Mouse (Mus musculus): ENCODE data around the gene Btaf1. TPM values are rescaled to one million over a fixed set of nuclear protein-coding genes. Genes with fewer than 3 reads are reported as not detected.

The Btaf1 gene
- total RNA-seq, 2 experiments from 2014 or later: 13.6 to 16.6 TPM

DNA sequence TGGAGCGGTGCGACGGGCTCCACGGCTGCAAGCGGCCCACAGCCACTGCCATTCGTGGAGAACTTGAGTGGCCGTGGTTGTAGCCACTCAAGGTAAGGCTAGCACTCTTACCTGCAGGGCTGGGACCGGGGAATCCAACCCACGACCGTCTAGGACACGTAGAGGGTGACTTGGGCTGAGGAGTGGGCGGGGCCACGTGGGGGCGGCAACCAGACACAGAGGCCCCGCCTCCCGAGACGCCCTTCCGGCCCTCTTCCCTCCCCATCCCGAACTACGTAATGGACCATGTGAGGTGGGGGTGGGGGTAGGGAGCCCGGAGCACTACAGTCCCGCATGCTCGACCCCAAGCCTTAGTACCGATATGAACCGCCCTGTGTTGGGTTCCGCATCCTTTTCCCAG lies 92.5 kb downstream of the Btaf1 start:
- peak; percentile 20 to 41 for DNase-seq
- intact Hi-C loops (cut with DNase I): no loop called here

DNA sequence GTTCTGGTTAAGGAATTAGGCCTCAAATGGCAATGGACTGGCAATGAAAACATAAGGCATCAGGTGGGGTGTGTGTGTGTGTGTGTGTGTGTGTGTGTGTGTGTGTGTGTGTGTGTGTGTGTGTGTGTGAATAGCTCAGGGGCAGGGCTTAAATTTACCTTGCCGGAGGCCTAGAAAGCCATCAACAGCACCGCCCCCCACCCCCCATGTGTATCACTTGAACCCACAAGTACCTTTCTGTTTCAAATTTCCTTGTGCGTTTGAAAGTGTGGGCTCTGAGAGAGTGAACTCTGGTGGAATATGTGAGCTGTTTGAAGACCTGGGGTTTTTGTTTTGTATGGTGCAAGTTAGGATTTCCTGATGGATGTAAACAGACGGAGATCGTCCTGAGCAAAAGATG lies 93.1 kb downstream of the Btaf1 start:
- intact Hi-C loops (cut with DNase I): no loop called here
- no peak for DNase-seq

DNA sequence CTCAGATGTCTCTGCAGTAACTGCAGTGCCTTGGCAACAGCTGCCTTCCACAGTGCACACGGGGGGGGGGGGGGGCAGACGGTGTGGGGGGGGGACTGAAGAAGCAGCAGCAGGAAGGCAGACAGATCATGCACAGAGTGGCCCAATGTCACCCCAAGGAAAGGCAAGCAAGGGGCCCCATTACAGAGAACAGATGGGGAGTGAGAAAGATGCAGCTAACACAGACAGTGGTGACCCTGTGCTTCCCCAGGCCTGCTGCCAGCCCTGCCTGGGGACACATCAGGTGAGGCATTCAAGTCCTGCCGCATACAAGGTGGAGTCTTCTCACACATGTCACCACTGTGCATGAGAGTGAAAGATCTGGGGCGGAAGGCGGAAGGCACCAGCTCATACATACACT lies 94.7 kb downstream of the Btaf1 start:
- intact Hi-C loops (cut with DNase I): no loop called here
- peak; percentile 12 to 18 for DNase-seq

DNA sequence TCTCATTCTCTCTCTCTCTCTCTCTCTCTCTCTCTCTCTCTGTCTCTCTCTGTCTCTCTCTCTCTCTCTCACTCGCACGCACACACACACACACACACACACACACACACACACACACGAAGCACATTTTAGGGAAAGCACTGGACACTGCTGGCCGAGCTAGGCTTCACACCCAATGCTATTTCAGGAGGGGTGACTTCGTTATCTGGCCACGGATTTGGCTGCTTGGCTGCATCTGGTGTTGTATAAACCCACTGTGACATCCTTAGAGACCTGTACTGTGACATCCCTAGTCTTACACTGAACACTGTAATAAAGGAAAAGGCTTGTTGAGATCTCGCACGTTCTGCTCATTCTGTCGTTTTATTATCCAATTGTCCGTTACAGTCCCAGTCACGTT lies 95.1 kb downstream of the Btaf1 start:
- intact Hi-C loops (cut with DNase I): no loop called here
- peak; percentile 48 to 49 for DNase-seq

DNA sequence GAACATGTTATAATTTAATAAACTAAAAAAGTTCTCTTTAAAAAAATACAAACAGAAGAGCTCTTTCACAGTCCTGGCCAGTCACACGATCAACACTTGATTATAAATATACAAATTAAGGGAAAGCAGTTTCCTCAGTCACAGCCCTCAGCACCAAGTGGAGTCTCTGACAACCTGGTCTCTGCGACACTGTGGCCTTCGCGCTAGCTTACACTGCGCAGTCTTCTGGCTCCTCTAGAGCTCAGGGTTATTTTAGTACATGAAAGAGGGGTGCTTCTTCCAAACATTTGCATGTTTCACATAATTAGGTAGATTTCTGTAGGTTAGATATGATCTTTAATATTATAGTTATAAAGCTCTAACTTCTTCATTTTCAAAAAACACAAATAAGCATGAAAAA lies 96.3 kb downstream of the Btaf1 start:
- intact Hi-C loops (cut with DNase I): no loop called here
- no peak for DNase-seq

DNA sequence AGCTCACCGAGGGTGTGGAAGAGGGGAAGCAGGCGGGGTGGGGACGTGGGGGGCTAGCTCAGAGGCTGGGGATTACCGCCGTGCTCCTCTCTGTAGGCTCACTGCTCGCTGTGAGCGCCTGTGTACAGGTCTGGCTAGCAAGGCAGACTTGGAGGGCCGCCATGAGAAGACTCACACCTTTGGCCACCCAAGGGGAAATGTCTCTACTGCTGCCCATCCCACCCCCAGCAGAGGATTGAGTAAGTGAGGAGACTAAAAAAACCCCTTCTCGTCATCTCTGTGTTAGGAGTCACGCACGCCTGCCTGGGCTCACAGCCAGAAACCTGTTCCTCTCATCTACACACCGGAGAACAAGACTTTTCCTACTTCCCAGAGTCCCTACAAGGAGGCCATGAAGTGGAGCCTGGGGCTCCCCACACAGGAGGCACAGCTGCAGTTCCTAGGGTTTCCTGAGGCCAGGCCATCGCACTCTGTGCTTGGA lies 100.0 kb downstream of the Btaf1 start:
- DNase-seq: peak; percentile 20 to 31
- intact Hi-C loops (cut with DNase I): no loop called here

DNA sequence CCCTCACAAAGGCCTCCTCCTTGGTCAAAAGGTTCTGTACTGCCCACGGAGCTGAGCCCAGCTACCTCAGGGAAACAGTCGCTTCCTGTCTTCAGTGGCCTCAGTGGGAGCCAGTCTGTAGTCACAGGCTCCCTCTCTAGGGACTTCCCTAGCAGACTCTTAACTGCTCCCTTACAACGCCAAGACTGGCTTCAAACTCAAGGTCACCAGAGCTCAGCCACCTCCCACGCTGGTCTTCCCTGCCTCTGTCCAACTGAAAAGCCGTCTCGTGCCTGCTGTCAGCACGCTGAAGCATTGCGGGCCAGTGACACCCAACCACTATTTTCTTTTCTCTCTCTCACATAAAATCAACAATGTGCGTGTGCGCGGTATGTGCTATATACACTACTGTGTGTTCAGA lies 100.5 kb downstream of the Btaf1 start:
- intact Hi-C loops (cut with DNase I): no loop called here
- peak; percentile 44 to 47 for DNase-seq

DNA sequence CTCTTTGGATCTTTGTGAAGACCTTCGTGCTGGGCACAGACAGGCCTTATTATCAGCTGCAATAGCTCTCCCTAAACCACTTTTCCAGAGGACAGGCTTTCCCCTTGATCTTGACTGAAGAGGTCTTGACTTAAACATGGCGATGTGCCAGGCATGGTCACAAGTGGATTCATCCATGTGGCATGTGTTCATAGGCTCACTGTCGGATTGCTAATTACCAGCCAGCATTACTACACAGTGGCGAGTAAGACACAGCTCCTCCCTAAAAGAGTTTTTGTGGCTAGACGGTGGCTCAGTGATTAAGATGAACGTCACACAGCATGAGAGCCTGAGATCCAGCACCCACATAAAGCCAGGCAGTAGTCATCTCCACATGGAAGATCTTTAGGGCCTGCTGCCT lies 103.9 kb downstream of the Btaf1 start:
- intact Hi-C loops (cut with DNase I): no loop called here

DNA sequence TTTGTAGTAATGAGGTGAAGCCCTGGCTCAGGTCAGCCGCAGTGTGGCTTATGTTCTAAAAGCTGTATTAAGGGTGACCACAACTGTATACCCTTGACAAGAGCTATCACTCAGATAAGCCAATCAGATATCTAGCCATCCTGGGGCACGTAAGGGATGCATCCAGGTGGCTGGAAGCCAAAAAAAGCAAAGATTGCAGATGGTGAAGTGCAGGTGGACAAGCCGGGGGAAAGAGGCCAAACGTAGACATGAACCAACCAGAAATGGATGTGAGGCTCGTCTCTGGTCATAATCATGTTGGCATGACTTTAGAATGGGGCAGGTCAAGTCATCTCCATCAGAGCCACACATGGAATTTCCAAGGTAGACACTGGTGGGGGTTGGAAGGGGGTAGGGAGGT lies 105.6 kb downstream of the Btaf1 start:
- intact Hi-C loops (cut with DNase I): no loop called here
- no peak for DNase-seq

More for the DNA sequence above, 103.9 kb downstream of the Btaf1 start:
- no peak for DNase-seq

DNA sequence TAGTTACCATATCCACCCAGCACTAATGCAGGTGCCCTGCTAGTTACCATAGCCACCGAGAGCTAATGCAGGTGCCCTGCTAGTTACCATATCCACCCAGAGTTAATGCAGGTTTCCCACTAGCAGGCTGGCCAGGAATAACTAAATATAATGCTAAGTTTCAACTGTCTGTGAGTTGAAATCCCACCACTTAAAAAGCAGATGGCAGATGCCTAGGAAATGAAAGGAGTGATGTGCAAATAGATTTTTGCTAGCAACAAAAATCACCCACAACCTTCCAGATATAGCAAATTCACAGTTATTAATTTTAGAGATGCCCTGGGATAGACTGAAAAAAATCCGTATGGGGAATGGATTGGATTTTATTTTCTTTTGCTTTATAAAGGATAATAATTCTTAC lies 106.5 kb downstream of the Btaf1 start:
- intact Hi-C loops (cut with DNase I): no loop called here

DNA sequence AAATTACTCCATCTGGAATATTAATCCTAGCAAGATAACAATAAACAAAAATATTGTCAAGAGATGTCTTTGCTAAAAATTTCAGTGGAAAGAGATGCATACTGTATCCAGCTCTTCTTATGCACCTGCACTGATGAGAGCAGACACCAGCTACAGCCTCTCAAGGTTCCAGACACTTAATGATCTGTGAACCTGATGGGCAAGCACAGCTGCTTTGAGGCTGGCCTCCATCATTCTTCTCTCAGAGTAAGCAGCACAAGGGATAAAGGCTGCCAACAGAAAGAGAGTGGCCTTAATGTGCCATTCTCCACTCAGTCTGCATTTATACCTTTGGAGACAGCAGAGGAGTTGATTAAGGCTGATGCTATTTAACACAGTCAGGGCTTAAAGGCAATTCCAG lies 115.0 kb downstream of the Btaf1 start:
- DNase-seq: no peak
- intact Hi-C loops (cut with DNase I): no loop called here

More for the DNA sequence above, 106.5 kb downstream of the Btaf1 start:
- no peak for DNase-seq

DNA sequence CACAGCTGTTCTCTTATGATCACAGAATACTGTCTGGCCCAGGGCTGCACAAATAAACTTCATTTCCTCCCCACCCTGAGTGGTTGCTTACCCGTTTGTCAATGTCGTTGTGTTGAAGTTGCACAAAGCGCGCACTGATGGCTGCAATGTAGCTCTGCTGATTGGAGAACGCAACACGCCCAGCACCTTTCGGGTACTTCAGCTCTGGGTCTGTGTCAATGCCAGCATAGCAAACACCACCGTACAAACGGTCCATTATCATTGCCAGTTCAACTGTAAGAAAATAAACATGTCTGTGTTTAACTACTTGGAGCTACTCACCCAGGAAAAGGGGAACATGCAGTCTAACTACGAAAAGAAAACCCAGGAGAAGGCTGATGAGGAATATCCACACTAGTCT lies 118.6 kb downstream of the Btaf1 start:
- no peak for DNase-seq
- intact Hi-C loops (cut with DNase I): no loop called here

DNA sequence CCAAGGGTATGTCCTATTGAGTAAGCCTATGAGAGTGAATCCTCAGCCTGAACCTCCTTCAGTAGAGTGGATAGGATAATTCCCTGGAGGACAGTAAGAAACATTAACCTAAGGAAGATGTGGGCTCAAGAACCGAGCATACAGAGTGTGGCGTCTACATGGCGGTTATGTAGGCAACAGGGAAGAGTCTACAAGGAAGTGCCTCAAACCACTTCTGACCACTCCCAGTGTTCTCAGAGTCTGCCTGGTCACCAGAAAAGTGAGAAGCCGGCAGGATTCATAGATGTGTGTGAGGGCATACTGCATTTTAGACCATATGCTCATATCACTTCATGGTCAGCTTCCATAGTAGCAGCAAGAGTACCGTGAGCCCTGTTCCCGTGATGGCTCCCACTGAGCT lies 122.6 kb downstream of the Btaf1 start:
- no peak for DNase-seq
- intact Hi-C loops (cut with DNase I): no loop called here

DNA sequence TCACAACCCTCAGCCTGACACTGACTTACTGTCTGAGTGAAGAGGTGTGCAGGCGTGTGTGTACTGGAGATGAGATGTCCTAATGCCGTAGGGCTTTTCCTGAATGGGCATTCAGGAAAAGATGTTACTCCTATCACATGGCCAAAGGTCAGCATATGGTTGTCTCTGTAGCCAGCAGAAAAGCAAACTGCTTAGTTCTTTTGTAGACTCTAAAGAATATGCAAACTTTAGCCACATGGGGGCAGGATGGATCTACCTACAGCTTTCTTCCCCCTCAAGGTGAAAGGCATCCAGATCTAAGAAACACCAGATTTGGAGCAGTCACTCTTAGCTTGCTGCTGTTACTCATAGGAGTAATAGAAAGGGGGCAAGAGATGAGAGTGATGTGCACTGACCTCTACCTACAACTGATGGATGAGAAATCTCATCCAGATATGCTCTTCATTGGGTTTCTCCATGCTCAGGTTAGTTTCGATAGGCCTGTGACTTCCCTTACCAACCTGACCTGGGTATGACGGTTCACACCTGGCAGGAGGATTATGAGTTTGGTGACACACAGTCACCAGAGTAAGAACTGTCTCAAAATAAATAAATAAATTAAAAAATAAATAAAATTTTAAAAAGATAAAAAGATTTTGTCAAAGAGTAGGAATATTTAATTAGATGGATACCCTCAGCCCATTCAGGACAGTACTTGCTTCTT lies 124.9 kb downstream of the Btaf1 start:
- DNase-seq: peak; percentile 72 to 83
- intact Hi-C loops (cut with DNase I): loop anchor here (1.0 to 2.0 kb wide), 2 partner anchors 158 to 215 kb away; partner anchors contain the start of gene Cpeb3

DNA sequence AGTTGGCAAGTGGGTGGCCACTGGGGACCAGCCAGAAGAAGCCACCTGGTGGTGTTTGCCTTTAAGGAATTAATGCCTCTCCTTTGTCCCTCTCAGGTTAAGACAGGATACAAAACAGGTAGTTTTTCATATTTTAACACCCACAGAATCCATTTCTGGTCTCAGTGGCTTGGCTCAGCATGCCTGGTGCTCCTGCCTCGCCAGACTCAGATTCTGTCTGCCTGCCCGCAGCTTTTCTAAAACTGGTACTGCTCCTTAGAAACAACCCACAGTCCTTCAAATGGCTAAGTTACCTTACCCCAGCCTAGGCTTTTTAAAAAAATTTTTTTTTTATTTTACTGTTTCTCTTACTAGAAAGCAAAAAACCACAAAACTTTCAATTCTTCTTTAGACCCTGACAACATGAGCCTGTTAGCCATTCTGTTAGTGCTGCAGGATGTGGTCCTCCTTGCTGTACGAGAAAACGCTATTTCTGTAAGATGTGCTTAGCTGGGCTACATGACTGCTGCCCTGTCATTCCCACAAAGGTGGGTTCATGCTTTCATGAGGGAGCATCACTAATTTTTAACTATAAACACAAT lies 130.2 kb downstream of the Btaf1 start:
- no peak for DNase-seq
- intact Hi-C loops (cut with DNase I): no loop called here

DNA sequence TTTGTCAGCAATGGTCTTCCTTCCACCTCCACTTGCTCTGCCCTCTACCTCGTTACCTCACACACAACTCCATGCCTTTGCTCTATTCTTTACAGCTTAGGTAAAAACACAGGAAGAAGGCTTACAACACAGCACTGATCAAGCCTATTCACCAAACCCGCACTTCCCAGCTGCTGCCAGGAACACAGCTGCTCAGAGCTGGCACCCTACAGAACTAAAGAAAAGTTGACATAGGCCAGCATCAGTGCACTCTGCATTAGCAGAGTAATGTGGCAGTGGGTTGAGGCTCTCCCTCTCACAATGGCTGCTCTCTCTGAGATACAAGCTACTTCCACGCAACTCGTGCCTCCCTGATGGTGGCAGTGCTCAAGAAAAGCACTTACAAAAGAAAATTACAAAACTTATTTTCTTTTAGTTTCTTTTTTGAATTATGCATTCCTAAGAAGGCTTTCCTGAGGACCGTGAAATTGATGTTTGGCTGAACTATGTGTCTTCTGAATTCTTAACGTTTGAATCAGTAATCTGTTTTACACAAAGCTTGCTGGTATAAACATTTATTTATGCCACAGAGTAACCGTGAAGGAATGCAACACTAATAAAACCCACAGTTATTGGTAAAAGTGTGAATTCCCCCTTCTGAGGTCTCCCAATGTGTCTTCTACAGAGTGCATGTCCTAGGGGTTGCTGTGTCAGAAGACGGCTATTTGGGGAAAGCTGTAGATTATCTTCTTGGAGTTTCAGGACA lies 131.5 kb downstream of the Btaf1 start:
- DNase-seq: no peak
- intact Hi-C loops (cut with DNase I): no loop called here

DNA sequence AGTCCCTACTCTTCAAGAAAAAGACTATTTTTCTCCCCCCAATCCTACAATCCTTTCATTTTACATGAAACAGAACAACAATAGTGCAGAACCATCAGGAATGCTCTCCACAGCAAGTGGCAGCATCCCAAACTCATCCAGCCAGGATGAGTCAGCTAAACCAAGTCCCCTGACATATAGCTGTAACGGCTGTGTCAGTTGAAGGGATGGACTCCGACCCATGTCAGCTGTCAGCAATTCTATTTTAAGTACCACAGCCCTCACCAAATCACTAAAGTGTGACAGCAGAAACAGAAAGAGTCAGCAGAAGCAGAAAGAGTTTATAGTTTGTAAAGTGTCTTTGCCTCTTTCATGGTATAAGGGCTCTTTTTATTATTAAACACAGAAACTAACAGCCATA lies 133.7 kb downstream of the Btaf1 start:
- intact Hi-C loops (cut with DNase I): no loop called here
- DNase-seq: peak; percentile 75 to 79

DNA sequence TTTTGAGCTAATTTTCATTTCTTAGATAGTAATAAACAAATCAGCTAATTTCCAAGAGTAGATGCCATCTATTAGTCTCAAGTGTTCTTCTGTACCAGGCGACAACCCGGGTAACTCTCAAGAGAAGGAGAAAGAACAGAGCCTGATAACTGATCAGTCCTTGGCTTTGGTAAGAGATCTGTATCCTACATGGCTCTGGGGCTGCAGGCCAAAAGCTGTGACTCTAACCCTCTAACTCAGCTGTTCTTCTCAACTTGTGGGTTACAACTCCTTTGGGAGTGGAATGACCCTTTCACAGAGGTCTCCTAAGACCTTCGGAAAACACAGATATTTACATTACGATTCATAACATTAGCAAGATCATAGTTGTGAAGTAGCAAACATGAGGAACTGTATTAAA lies 134.2 kb downstream of the Btaf1 start:
- intact Hi-C loops (cut with DNase I): no loop called here
- DNase-seq: no peak
